Mouse (Mus musculus): ENCODE results near the gene Dcbld1. TPM values are rescaled to one million over a fixed set of nuclear protein-coding genes. Genes with fewer than 3 reads are reported as not detected.
A peak's percentile ranks its signal among the peaks of the same experiment; 100 is the strongest.

The Dcbld1 gene
- polyA plus RNA-seq (2014; fragmentation: Nextera tagmentation; extraction: Ambion mirVana) = 35.3 and 35.9 TPM in 2 replicates

GRCm38 (mm10) chr10:52233301-52233968 lies at the start of gene Dcbld1:
Dcbld1 (plus strand) TSS chr10:52233619.
- Histone ChIP-seq H3K4me2 (replicated peaks; ENCODE audit: low read depth, low read length) (peak within 1 kb of the TSS; percentile 74), H3K27me3 (ENCODE audit: control insufficient read depth, insufficient read depth, low read length) (no peaks in the 10 kb centered on the region), H3K36me3 (ENCODE audit: control insufficient read depth, insufficient read depth, low read length) (no peaks in the 10 kb centered on the region), H3K27ac (ENCODE audit: low read length) (peak within 1 kb of the TSS; percentile 84), H3K9ac (replicated peaks; ENCODE audit: low read depth, low read length) (peak within 1 kb of the TSS; percentile 80), H3K4me1 (ENCODE audit: control insufficient read depth, insufficient read depth, low read length) (peaks cover 4% of the 10 kb centered on the region; the same call in 1 of the 2 replicates), H3K4me3 (ENCODE audit: low read depth, low read length) (peak within 1 kb of the TSS; percentile 86), H3K9me3 (ENCODE audit: control insufficient read depth, low read depth, low read length) (no peaks in the 10 kb centered on the region)
- ATAC-seq (ENCODE audit: insufficient number of reproducible peaks, insufficient read depth, low FRiP score, low read depth) = peak; percentile 91
- under 1% methylated on average over 49 of the region's 60 CpGs for WGBS

- H3K27ac ChIP-seq (ENCODE audit: low read length) = no peak overlapping the region
- no peak overlapping the region for H3K9ac ChIP-seq (replicated peaks; ENCODE audit: low read depth, low read length)
- H3K4me1 ChIP-seq (ENCODE audit: control insufficient read depth, insufficient read depth, low read length) = no peaks in the 10 kb centered on the region
- ATAC-seq (ENCODE audit: insufficient number of reproducible peaks, insufficient read depth, low FRiP score, low read depth) = no peak
- no peak overlapping the region for H3K4me3 ChIP-seq (ENCODE audit: low read depth, low read length)
- no peaks in the 10 kb centered on the region for H3K36me3 ChIP-seq (ENCODE audit: control insufficient read depth, insufficient read depth, low read length)
- no peaks in the 10 kb centered on the region for H3K27me3 ChIP-seq (ENCODE audit: control insufficient read depth, insufficient read depth, low read length)
- H3K9me3 ChIP-seq (ENCODE audit: control insufficient read depth, low read depth, low read length) = no peaks in the 10 kb centered on the region
- WGBS = 81% methylated on average over 4 of the region's 4 CpGs
- H3K4me2 ChIP-seq (replicated peaks; ENCODE audit: low read depth, low read length) = no peak overlapping the region
Observed at GRCm38 (mm10) chr10:52185900-52186299, 47.5 kb upstream of the Dcbld1 start.

- H3K4me1 ChIP-seq (ENCODE audit: control insufficient read depth, insufficient read depth, low read length) = no peaks in the 10 kb centered on the region
- 71% methylated on average over 7 of the region's 7 CpGs for WGBS
- no peaks in the 10 kb centered on the region for H3K27me3 ChIP-seq (ENCODE audit: control insufficient read depth, insufficient read depth, low read length)
- ATAC-seq (ENCODE audit: insufficient number of reproducible peaks, insufficient read depth, low FRiP score, low read depth) = no peak
- H3K27ac ChIP-seq (ENCODE audit: low read length) = no peak within 1 kb of the TSS
- no peaks in the 10 kb centered on the region for H3K36me3 ChIP-seq (ENCODE audit: control insufficient read depth, insufficient read depth, low read length)
- H3K4me3 ChIP-seq (ENCODE audit: low read depth, low read length) = no peak within 1 kb of the TSS
- H3K9me3 ChIP-seq (ENCODE audit: control insufficient read depth, low read depth, low read length) = no peaks in the 10 kb centered on the region
- no peak within 1 kb of the TSS for H3K9ac ChIP-seq (replicated peaks; ENCODE audit: low read depth, low read length)
- H3K4me2 ChIP-seq (replicated peaks; ENCODE audit: low read depth, low read length) = no peak within 1 kb of the TSS
Observed at GRCm38 (mm10) chr10:52194957-52195852, 38.2 kb upstream of the Dcbld1 start, which contains the start of gene Ros1. Ros1 (minus strand) TSS chr10:52195244.

GRCm38 (mm10) chr10:52204006-52204405 lies 29.4 kb upstream of the Dcbld1 start:
- no peak overlapping the region for H3K4me3 ChIP-seq (ENCODE audit: low read depth, low read length)
- H3K4me1 ChIP-seq (ENCODE audit: control insufficient read depth, insufficient read depth, low read length) = no peaks in the 10 kb centered on the region
- H3K27me3 ChIP-seq (ENCODE audit: control insufficient read depth, insufficient read depth, low read length) = no peaks in the 10 kb centered on the region
- ATAC-seq (ENCODE audit: insufficient number of reproducible peaks, insufficient read depth, low FRiP score, low read depth) = no peak
- H3K36me3 ChIP-seq (ENCODE audit: control insufficient read depth, insufficient read depth, low read length) = no peaks in the 10 kb centered on the region
- no peak overlapping the region for H3K27ac ChIP-seq (ENCODE audit: low read length)
- no peak overlapping the region for H3K9ac ChIP-seq (replicated peaks; ENCODE audit: low read depth, low read length)
- no peaks in the 10 kb centered on the region for H3K9me3 ChIP-seq (ENCODE audit: control insufficient read depth, low read depth, low read length)
- 72% methylated on average over 2 of the region's 2 CpGs for WGBS
- no peak overlapping the region for H3K4me2 ChIP-seq (replicated peaks; ENCODE audit: low read depth, low read length)

- no peak overlapping the region for H3K4me3 ChIP-seq (ENCODE audit: low read depth, low read length)
- no peaks in the 10 kb centered on the region for H3K36me3 ChIP-seq (ENCODE audit: control insufficient read depth, insufficient read depth, low read length)
- no peaks in the 10 kb centered on the region for H3K27me3 ChIP-seq (ENCODE audit: control insufficient read depth, insufficient read depth, low read length)
- H3K27ac ChIP-seq (ENCODE audit: low read length) = no peak overlapping the region
- no peak overlapping the region for H3K4me2 ChIP-seq (replicated peaks; ENCODE audit: low read depth, low read length)
- WGBS = 33% methylated on average over 2 of the region's 2 CpGs
- H3K4me1 ChIP-seq (ENCODE audit: control insufficient read depth, insufficient read depth, low read length) = 0 out of 2 replicates have a peak, but pooled peaks cover 4% of the 10 kb centered on the region
- no peaks in the 10 kb centered on the region for H3K9me3 ChIP-seq (ENCODE audit: control insufficient read depth, low read depth, low read length)
- peak; percentile 70; the same call in 1 of the 2 replicates for ATAC-seq (ENCODE audit: insufficient number of reproducible peaks, insufficient read depth, low FRiP score, low read depth)
- H3K9ac ChIP-seq (replicated peaks; ENCODE audit: low read depth, low read length) = no peak overlapping the region
Observed at GRCm38 (mm10) chr10:52215267-52215818, 18.1 kb upstream of the Dcbld1 start.

GRCm38 (mm10) chr10:52216797-52217563 lies 16.4 kb upstream of the Dcbld1 start:
- H3K27ac ChIP-seq (ENCODE audit: low read length) = no peak overlapping the region
- no peak overlapping the region for H3K9ac ChIP-seq (replicated peaks; ENCODE audit: low read depth, low read length)
- ATAC-seq (ENCODE audit: insufficient number of reproducible peaks, insufficient read depth, low FRiP score, low read depth) = peak; percentile 68; the same call in 1 of the 2 replicates
- no peaks in the 10 kb centered on the region for H3K36me3 ChIP-seq (ENCODE audit: control insufficient read depth, insufficient read depth, low read length)
- WGBS = 23% methylated on average over 7 of the region's 7 CpGs
- no peak overlapping the region for H3K4me2 ChIP-seq (replicated peaks; ENCODE audit: low read depth, low read length)
- 0 out of 2 replicates have a peak, but pooled peaks cover 4% of the 10 kb centered on the region for H3K4me1 ChIP-seq (ENCODE audit: control insufficient read depth, insufficient read depth, low read length)
- H3K27me3 ChIP-seq (ENCODE audit: control insufficient read depth, insufficient read depth, low read length) = no peaks in the 10 kb centered on the region
- no peak overlapping the region for H3K4me3 ChIP-seq (ENCODE audit: low read depth, low read length)
- H3K9me3 ChIP-seq (ENCODE audit: control insufficient read depth, low read depth, low read length) = no peaks in the 10 kb centered on the region

GRCm38 (mm10) chr10:52217564-52217934 lies 15.9 kb upstream of the Dcbld1 start:
- no peak for ATAC-seq (ENCODE audit: insufficient number of reproducible peaks, insufficient read depth, low FRiP score, low read depth)
- H3K4me2 ChIP-seq (replicated peaks; ENCODE audit: low read depth, low read length) = no peak overlapping the region
- H3K27me3 ChIP-seq (ENCODE audit: control insufficient read depth, insufficient read depth, low read length) = no peaks in the 10 kb centered on the region
- H3K36me3 ChIP-seq (ENCODE audit: control insufficient read depth, insufficient read depth, low read length) = no peaks in the 10 kb centered on the region
- 45% methylated on average over 7 of the region's 7 CpGs for WGBS
- no peak overlapping the region for H3K27ac ChIP-seq (ENCODE audit: low read length)
- no peaks in the 10 kb centered on the region for H3K9me3 ChIP-seq (ENCODE audit: control insufficient read depth, low read depth, low read length)
- no peak overlapping the region for H3K9ac ChIP-seq (replicated peaks; ENCODE audit: low read depth, low read length)
- H3K4me3 ChIP-seq (ENCODE audit: low read depth, low read length) = no peak overlapping the region
- H3K4me1 ChIP-seq (ENCODE audit: control insufficient read depth, insufficient read depth, low read length) = 0 out of 2 replicates have a peak, but pooled peaks cover 4% of the 10 kb centered on the region

- Histone ChIP-seq H3K27me3 (ENCODE audit: control insufficient read depth, insufficient read depth, low read length) (no peaks in the 10 kb centered on the region), H3K9ac (replicated peaks; ENCODE audit: low read depth, low read length) (no peak overlapping the region), H3K4me3 (ENCODE audit: low read depth, low read length) (no peak overlapping the region), H3K27ac (ENCODE audit: low read length) (no peak overlapping the region; the same call in 1 of the 2 replicates), H3K36me3 (ENCODE audit: control insufficient read depth, insufficient read depth, low read length) (no peaks in the 10 kb centered on the region), H3K4me1 (ENCODE audit: control insufficient read depth, insufficient read depth, low read length) (0 out of 2 replicates have a peak, but pooled peaks cover 4% of the 10 kb centered on the region), H3K9me3 (ENCODE audit: control insufficient read depth, low read depth, low read length) (no peaks in the 10 kb centered on the region), H3K4me2 (replicated peaks; ENCODE audit: low read depth, low read length) (no peak overlapping the region; the same call in 1 of the 2 replicates)
- WGBS = 50% methylated on average over 3 of the region's 3 CpGs
- no peak for ATAC-seq (ENCODE audit: insufficient number of reproducible peaks, insufficient read depth, low FRiP score, low read depth)
Observed at GRCm38 (mm10) chr10:52219600-52219999, 13.8 kb upstream of the Dcbld1 start.

Data from stomach, embryonic 14.5 days (tissue).